Mouse (Mus musculus): ENCODE measurements around the gene Actg2. TPM values are rescaled to one million over a fixed set of nuclear protein-coding genes. Genes with fewer than 3 reads are reported as not detected.

The Actg2 gene
- polyA plus RNA-seq, 1 experiment: 517 TPM

- H3K4me3 ChIP-seq (ENCODE audit: insufficient read depth, low read length): no peak overlapping the region
- TF ChIP-seq CTCF (IDR thresholded peaks at IDR 0.05; ENCODE audit: borderline replicate concordance, insufficient read depth, low read length) (no peak), POLR2A (IDR thresholded peaks at IDR 0.05; ENCODE audit: low read depth, low read length) (no peak)
- H3K27ac ChIP-seq (ENCODE audit: insufficient read depth, low read length): no peak overlapping the region
- H3K4me1 ChIP-seq (ENCODE audit: control insufficient read depth, insufficient read depth, low read length): no peaks in the 10 kb centered on the region
These were observed 52.3 kb downstream of the Actg2 start for GRCm38 (mm10) chr6:83483776-83484175.

- Histone ChIP-seq H3K4me1 (ENCODE audit: control insufficient read depth, insufficient read depth, low read length) (no peaks in the 10 kb centered on the region), H3K27ac (ENCODE audit: insufficient read depth, low read length) (no peak overlapping the region), H3K4me3 (ENCODE audit: insufficient read depth, low read length) (no peak overlapping the region)
- TF ChIP-seq POLR2A (IDR thresholded peaks at IDR 0.05; ENCODE audit: low read depth, low read length): no peak
- no peak for TF ChIP-seq CTCF (IDR thresholded peaks at IDR 0.05; ENCODE audit: borderline replicate concordance, insufficient read depth, low read length)
These were observed 53.5 kb downstream of the Actg2 start for GRCm38 (mm10) chr6:83482418-83483085.

DNA sequence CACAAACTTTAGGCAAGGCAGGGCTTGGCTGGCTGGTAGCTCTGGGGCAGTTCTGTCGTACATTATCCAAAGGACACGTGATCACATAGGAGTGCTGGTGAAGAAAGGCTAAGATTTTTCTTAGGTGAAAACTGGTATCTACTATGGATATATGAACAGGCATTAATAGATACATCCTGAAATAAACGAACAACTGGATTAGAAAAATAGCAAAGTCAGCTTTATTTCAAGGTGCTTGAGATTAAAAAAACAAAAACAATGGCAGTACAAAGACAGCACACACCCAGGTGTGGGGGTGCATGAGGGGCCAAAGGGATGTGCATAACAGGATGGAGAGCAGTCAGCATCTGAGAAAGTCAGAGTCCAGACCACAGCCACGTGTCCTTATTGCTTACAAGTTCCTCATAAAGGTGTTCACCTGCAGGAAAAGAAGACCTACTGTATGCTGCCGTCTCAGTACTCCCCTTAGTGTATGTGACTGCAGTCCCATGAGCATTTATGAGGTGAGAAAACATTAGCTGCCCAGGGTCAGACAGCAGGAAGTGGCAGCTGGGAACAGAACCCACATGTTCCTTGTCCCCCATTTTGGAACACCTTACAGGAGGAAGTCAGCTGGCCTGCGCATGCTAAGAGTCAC is 55.9 kb downstream of the Actg2 start:
- H3K4me3 ChIP-seq (ENCODE audit: insufficient read depth, low read length): no peak overlapping the region
- no peak overlapping the region for H3K27ac ChIP-seq (ENCODE audit: insufficient read depth, low read length)
- TF ChIP-seq CTCF (IDR thresholded peaks at IDR 0.05; ENCODE audit: borderline replicate concordance, insufficient read depth, low read length) (no peak), POLR2A (IDR thresholded peaks at IDR 0.05; ENCODE audit: low read depth, low read length) (no peak)
- no peaks in the 10 kb centered on the region for H3K4me1 ChIP-seq (ENCODE audit: control insufficient read depth, insufficient read depth, low read length)

DNA sequence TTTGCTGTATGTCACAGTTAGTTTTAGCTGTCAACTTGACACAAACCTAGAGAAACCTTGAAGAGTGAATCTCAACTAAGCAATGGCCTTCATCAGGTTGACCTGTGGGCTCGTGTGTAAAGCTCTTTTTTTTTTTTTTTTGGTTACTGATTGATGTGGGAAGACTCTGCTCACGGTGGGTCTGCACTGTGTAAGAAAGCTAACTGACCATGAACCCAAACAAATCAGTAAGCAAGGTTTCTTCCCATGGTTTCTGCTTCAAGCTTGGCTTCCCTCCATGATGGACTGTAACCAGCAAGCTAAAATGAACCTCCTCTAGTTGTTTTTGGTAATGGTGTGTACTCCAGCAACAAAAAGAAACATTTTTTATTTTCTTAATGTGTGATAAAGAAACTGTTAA is 56.9 kb downstream of the Actg2 start:
- TF ChIP-seq POLR2A (IDR thresholded peaks at IDR 0.05; ENCODE audit: low read depth, low read length): no peak
- no peak for TF ChIP-seq CTCF (IDR thresholded peaks at IDR 0.05; ENCODE audit: borderline replicate concordance, insufficient read depth, low read length)
- Histone ChIP-seq H3K4me1 (ENCODE audit: control insufficient read depth, insufficient read depth, low read length) (no peaks in the 10 kb centered on the region), H3K27ac (ENCODE audit: insufficient read depth, low read length) (no peak overlapping the region), H3K4me3 (ENCODE audit: insufficient read depth, low read length) (no peak overlapping the region)

- Histone ChIP-seq H3K27ac (ENCODE audit: insufficient read depth, low read length) (no peak overlapping the region), H3K4me3 (ENCODE audit: insufficient read depth, low read length) (no peak overlapping the region), H3K4me1 (ENCODE audit: control insufficient read depth, insufficient read depth, low read length) (no peaks in the 10 kb centered on the region)
- TF ChIP-seq POLR2A (IDR thresholded peaks at IDR 0.05; ENCODE audit: low read depth, low read length) (no peak), CTCF (IDR thresholded peaks at IDR 0.05; ENCODE audit: borderline replicate concordance, insufficient read depth, low read length) (no peak)
These were observed 57.4 kb downstream of the Actg2 start for GRCm38 (mm10) chr6:83478628-83479027.

DNA sequence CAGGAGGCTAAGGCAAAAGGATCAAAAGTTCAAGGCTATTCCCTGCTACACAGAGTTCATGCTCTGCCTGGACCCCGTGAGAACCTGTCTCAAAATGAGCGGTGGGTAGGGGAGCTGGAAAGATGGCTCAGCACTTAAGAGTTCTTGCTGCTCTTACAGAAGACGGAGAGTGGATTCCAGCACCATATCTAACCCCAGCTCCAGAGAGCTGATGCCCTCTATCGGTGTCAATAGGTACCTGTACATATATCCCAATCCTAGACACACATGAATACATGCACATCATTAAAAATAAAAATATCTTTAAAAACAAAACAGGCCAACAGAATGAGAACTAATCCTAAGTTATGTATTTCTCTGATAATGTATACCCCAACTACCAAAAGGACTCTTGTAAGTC is 57.8 kb downstream of the Actg2 start:
- Histone ChIP-seq H3K4me3 (ENCODE audit: insufficient read depth, low read length) (no peak overlapping the region), H3K27ac (ENCODE audit: insufficient read depth, low read length) (no peak overlapping the region), H3K4me1 (ENCODE audit: control insufficient read depth, insufficient read depth, low read length) (no peaks in the 10 kb centered on the region)
- TF ChIP-seq CTCF (IDR thresholded peaks at IDR 0.05; ENCODE audit: borderline replicate concordance, insufficient read depth, low read length) (no peak), POLR2A (IDR thresholded peaks at IDR 0.05; ENCODE audit: low read depth, low read length) (no peak)

- H3K27ac ChIP-seq (ENCODE audit: insufficient read depth, low read length): no peak overlapping the region
- TF ChIP-seq POLR2A (IDR thresholded peaks at IDR 0.05; ENCODE audit: low read depth, low read length): no peak
- TF ChIP-seq CTCF (IDR thresholded peaks at IDR 0.05; ENCODE audit: borderline replicate concordance, insufficient read depth, low read length): no peak
- no peak overlapping the region for H3K4me3 ChIP-seq (ENCODE audit: insufficient read depth, low read length)
- no peaks in the 10 kb centered on the region for H3K4me1 ChIP-seq (ENCODE audit: control insufficient read depth, insufficient read depth, low read length)
These were observed 60.6 kb downstream of the Actg2 start for GRCm38 (mm10) chr6:83475431-83475830.

- TF ChIP-seq CTCF (IDR thresholded peaks at IDR 0.05; ENCODE audit: borderline replicate concordance, insufficient read depth, low read length) (no peak), POLR2A (IDR thresholded peaks at IDR 0.05; ENCODE audit: low read depth, low read length) (no peak)
- H3K4me1 ChIP-seq (ENCODE audit: control insufficient read depth, insufficient read depth, low read length): no peaks in the 10 kb centered on the region
- H3K4me3 ChIP-seq (ENCODE audit: insufficient read depth, low read length): no peak overlapping the region
- H3K27ac ChIP-seq (ENCODE audit: insufficient read depth, low read length): no peak overlapping the region
These were observed 62.8 kb downstream of the Actg2 start for GRCm38 (mm10) chr6:83473240-83473639.

- no peak overlapping the region for H3K27ac ChIP-seq (ENCODE audit: insufficient read depth, low read length)
- H3K4me1 ChIP-seq (ENCODE audit: control insufficient read depth, insufficient read depth, low read length): no peaks in the 10 kb centered on the region
- H3K4me3 ChIP-seq (ENCODE audit: insufficient read depth, low read length): no peak overlapping the region
- TF ChIP-seq POLR2A (IDR thresholded peaks at IDR 0.05; ENCODE audit: low read depth, low read length): no peak
- no peak for TF ChIP-seq CTCF (IDR thresholded peaks at IDR 0.05; ENCODE audit: borderline replicate concordance, insufficient read depth, low read length)
These were observed 64.3 kb downstream of the Actg2 start for GRCm38 (mm10) chr6:83471739-83472138.

DNA sequence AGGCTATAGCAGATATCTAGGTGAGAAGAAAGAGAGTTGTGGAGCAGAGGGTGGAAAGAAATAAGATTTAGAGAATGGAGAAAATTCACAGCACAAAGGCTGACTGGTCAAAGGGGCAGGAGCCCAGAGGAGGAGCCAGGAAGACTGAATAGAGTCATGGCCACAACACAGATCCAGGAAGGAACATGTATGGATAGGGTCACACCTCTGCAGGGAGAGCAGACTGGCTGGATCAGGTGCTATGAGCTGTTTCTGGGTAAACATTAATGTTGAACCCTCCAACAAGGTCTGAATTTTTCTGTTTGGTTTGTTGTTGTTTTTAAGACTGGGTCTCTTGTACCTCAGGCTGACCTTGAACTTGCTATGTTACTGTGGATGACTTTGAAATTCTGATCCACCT is 72.1 kb downstream of the Actg2 start:
- Histone ChIP-seq H3K4me3 (ENCODE audit: insufficient read depth, low read length) (no peak overlapping the region), H3K4me1 (ENCODE audit: control insufficient read depth, insufficient read depth, low read length) (no peaks in the 10 kb centered on the region), H3K27ac (ENCODE audit: insufficient read depth, low read length) (no peak overlapping the region)
- no peak for TF ChIP-seq POLR2A (IDR thresholded peaks at IDR 0.05; ENCODE audit: low read depth, low read length)
- TF ChIP-seq CTCF (IDR thresholded peaks at IDR 0.05; ENCODE audit: borderline replicate concordance, insufficient read depth, low read length): no peak

Other genes starting within 250 kb of the Actg2 start
- 123 and 138 TPM in 2 replicates for gene Mthfd2, start 210.4 kb downstream of the Actg2 start, polyA plus RNA-seq (2011; ENCODE audit: insufficient read length, low read depth, missing spikeins)
- gene Mob1a, start 210.2 kb downstream of the Actg2 start, polyA plus RNA-seq (2011; ENCODE audit: insufficient read length, low read depth, missing spikeins): 139 and 148 TPM in 2 replicates
- 86.0 and 88.1 TPM in 2 replicates for gene Bola3, start 187.1 kb downstream of the Actg2 start, polyA plus RNA-seq (2011; ENCODE audit: insufficient read length, low read depth, missing spikeins)
- gene Tet3, start 77.2 kb downstream of the Actg2 start, polyA plus RNA-seq (2011; ENCODE audit: insufficient read length, low read depth, missing spikeins): 13.8 and 18.6 TPM in 2 replicates
- 27.6 and 39.7 TPM in 2 replicates for gene Dguok, start 29.3 kb downstream of the Actg2 start, polyA plus RNA-seq (2011; ENCODE audit: insufficient read length, low read depth, missing spikeins)
- 24.6 and 32.3 TPM in 2 replicates for gene Stambp, start 36.5 kb upstream of the Actg2 start, polyA plus RNA-seq (2011; ENCODE audit: insufficient read length, low read depth, missing spikeins)
- not detected in 2 replicates for gene Clec4f, start 119.9 kb upstream of the Actg2 start, polyA plus RNA-seq (2011; ENCODE audit: insufficient read length, low read depth, missing spikeins)
- gene Cd207, start 141.6 kb upstream of the Actg2 start, polyA plus RNA-seq (2011; ENCODE audit: insufficient read length, low read depth, missing spikeins): not detected in 2 replicates
- gene Vax2, start 175.0 kb upstream of the Actg2 start, polyA plus RNA-seq (2011; ENCODE audit: insufficient read length, low read depth, missing spikeins): 0.84 and 2.0 TPM in 2 replicates
- not detected in 2 replicates for gene Atp6v1b1, start 206.7 kb upstream of the Actg2 start, polyA plus RNA-seq (2011; ENCODE audit: insufficient read length, low read depth, missing spikeins)
- gene Ankrd53, start 226.4 kb upstream of the Actg2 start, polyA plus RNA-seq (2011; ENCODE audit: insufficient read length, low read depth, missing spikeins): not detected in 2 replicates
- 104 and 110 TPM in 2 replicates for gene Tex261, start 239.5 kb upstream of the Actg2 start, polyA plus RNA-seq (2011; ENCODE audit: insufficient read length, low read depth, missing spikeins)